Mouse (Mus musculus) heart, adult 2 months (tissue): ENCODE measurements around the gene Senp6.

Source experiments
- CTCF ChIP-seq: fragments of 200-600 bp; IDR thresholded peaks from 2 replicates; pipeline ENCODE4 v1.8.1; 2022; ENCODE audit warnings: antibody characterized with exemption, mild to moderate bottlenecking, moderate library complexity
- EP300 ChIP-seq: fragments of 200-500 bp; IDR thresholded peaks from 2 replicates; pipeline ENCODE4 v1.6.1; 2011; ENCODE audit warnings: low read depth, low read length, control low read depth; ENCODE audit not compliant: insufficient read depth
- POLR2A ChIP-seq: fragments of 200-500 bp; IDR thresholded peaks from 2 replicates; pipeline ENCODE4 v1.6.1; 2011; ENCODE audit warnings: mild to moderate bottlenecking, low read depth, low read length, control low read depth; ENCODE audit not compliant: insufficient read depth

DNA sequence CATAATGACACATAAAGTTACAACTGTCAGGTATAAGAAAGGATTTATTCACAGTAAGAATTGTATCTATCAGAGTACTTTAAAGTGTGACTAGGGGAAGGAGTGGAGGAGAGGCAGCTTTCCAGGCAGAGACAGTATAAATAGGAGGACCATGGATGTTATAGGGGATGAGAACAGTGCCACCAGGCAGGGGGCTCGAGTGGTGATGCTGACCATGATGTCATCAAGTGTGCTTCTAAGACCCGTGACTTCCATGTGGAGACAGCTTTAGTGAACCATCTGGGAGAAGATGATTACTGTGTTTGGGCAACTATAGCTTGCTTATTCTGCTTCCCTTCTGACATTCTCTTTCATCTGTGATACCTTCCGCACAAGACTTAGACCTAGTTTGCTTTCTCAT is 4.9 kb downstream of the Senp6 start:
- TF ChIP-seq CTCF (no peak), POLR2A (no peak), EP300 (no peak)
